Mouse (Mus musculus) embryonic facial prominence, embryonic 15.5 days (tissue): ENCODE measurements at regions not wholly inside any gene's neighbourhood (a gene's known extent, or its start where the extent isn't known, plus 50 kb on each side); places are given as distances from the start of the nearest gene placed in this dataset.

ENCODE experiments used
- ATAC-seq: fragments of 200-750 bp; cut with Nextera tagmentation; 2 replicates; pipeline ENCODE4 v1.8.0; 2017; ENCODE audit warnings: low read depth, moderate TSS enrichment; ENCODE audit not compliant: insufficient number of reproducible peaks, low FRiP score, low TSS enrichment
- H3K27ac ChIP-seq: fragments of 300-500 bp; sonication (generic); replicated peaks from 2 replicates; pipeline ENCODE4 v1.5.1; 2015; ENCODE audit warnings: mild to moderate bottlenecking, inconsistent platforms
- H3K27me3 ChIP-seq: fragments of 300-500 bp; sonication (generic); 2 replicates; pipeline ENCODE4 v1.6.1; 2015; ENCODE audit warnings: inconsistent platforms
- H3K36me3 ChIP-seq: fragments of 300-500 bp; sonication (generic); 2 replicates; pipeline ENCODE4 v1.6.1; 2015; ENCODE audit warnings: mild to moderate bottlenecking, inconsistent platforms
- H3K4me1 ChIP-seq: fragments of 300-500 bp; sonication (generic); 2 replicates; pipeline ENCODE4 v1.6.1; 2015; ENCODE audit warnings: inconsistent platforms
- H3K4me2 ChIP-seq: fragments of 300-500 bp; sonication (generic); replicated peaks from 2 replicates; pipeline ENCODE4 v1.6.1; 2015; ENCODE audit warnings: mild to moderate bottlenecking, inconsistent platforms
- H3K4me3 ChIP-seq: fragments of 300-500 bp; sonication (generic); replicated peaks from 2 replicates; pipeline ENCODE4 v1.5.1; 2015; ENCODE audit warnings: mild to moderate bottlenecking, inconsistent platforms
- H3K9ac ChIP-seq: fragments of 300-500 bp; sonication (generic); 2 replicates; pipeline ENCODE4 v1.6.1; 2015; ENCODE audit warnings: inconsistent platforms
- H3K9me3 ChIP-seq: fragments of 300-500 bp; sonication (generic); replicated peaks from 2 replicates; pipeline ENCODE4 v1.6.1; 2016; ENCODE audit warnings: inconsistent platforms
- WGBS: fragments of 180-500 bp; shearing (Covaris S2); methylation state at CpG from one replicate; pipeline ENCODE4 v1.1.7; 2015; 5-methylcytosine and 5-hydroxymethylcytosine counted together

DNA sequence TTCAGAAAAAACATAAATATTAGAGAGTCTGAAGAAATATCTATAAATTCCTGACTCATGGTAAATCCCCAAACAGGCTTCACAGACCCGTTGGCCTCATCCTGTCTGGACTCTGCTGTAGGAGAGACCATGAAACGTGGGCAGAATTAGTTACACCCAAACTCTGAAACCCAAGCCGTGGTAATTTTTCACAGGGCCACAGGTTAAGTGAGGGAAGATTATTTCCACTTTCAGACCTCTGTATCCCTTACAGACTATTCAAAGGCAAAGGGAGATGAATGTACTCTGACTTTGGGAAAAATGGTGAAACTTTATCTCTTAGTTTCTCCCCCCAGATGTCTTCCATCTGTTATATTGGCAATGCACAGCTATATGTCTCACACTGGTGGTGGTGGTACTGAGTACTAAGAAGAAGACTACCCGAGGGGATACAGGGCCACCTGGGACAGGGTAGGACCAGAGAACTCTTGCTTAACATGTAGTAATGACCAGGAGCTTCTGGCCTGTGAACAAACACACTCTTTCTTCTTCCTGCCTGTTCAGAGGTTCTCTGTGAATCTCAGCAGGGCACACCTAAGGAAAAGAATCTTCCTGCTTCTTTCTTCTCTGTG is 388.8 kb upstream of the Actbl2 start:
- Histone ChIP-seq H3K36me3 (no peaks in the 10 kb centered on the region), H3K27ac (no peak overlapping the region), H3K9me3 (no peaks in the 10 kb centered on the region), H3K27me3 (no peaks in the 10 kb centered on the region), H3K4me1 (no peaks in the 10 kb centered on the region), H3K4me2 (no peak overlapping the region), H3K4me3 (no peak overlapping the region), H3K9ac (no peak overlapping the region)
- 32% methylated on average over 4 of the region's 4 CpGs for WGBS
- ATAC-seq = no peak

DNA sequence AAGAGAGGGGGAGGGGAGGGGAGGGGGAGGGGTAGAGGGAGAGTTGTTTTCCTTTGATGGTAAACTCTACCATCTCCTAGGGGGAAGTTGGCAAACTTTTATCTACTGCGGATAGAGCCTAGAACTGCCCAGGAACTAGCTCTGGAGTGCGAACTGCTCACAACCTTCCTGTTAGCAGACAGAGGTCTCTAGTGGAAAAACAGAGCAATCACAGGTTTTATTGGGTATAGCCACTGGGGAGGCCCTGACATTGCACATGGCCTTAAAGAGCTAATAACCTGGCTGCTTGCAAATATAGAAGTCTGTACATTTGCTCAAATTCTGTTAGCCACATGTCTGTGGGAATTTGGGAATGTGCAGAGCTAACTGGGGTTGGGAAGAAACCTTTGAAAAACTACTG is 388.1 kb upstream of the Actbl2 start:
- no peak for ATAC-seq
- no peak overlapping the region for H3K27ac ChIP-seq

DNA sequence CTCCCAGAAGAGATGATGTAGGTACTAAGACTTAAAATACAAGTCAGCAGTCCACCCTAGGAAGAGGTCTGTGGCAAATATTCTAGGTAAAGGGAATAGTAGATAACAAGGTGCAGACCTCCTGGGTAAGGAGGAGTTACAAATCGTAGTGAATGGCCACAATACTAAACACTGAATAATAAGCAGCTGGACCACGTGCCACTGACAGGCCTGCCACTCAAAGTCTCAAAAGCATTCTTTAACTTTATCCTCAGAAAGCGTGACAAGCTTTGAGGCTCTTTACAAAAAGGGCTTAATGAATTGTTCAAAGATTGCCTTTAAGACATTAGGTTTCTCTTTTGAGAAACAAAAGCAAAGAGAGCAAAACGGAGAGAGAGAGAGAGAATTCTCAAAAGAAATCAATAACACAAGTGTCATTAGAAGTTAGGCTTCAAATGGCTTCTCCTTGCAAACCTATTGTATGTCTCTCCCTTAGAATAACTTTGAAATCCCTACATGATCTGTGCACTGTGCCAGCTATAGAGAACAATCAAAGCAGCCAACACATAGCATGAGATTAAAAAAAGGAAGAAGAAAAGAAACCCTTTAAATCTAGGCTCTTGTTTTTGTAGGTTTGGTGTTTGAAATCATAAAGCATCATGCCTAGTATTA is 383.6 kb upstream of the Actbl2 start:
- no peak overlapping the region for H3K9ac ChIP-seq
- H3K4me1 ChIP-seq = no peaks in the 10 kb centered on the region
- 30% methylated on average over 4 of the region's 4 CpGs for WGBS
- H3K36me3 ChIP-seq = no peaks in the 10 kb centered on the region
- ATAC-seq = no peak
- no peak overlapping the region for H3K4me2 ChIP-seq
- H3K27me3 ChIP-seq = no peaks in the 10 kb centered on the region
- H3K9me3 ChIP-seq = no peaks in the 10 kb centered on the region
- H3K4me3 ChIP-seq = no peak overlapping the region
- H3K27ac ChIP-seq = no peak overlapping the region

More for the DNA sequence above, 388.1 kb upstream of the Actbl2 start:
- no peaks in the 10 kb centered on the region for H3K36me3 ChIP-seq
- H3K9me3 ChIP-seq = no peaks in the 10 kb centered on the region
- H3K9ac ChIP-seq = no peak overlapping the region
- H3K4me2 ChIP-seq = no peak overlapping the region
- H3K4me1 ChIP-seq = no peaks in the 10 kb centered on the region
- no peaks in the 10 kb centered on the region for H3K27me3 ChIP-seq
- 47% methylated on average over 2 of the region's 2 CpGs for WGBS
- no peak overlapping the region for H3K4me3 ChIP-seq

DNA sequence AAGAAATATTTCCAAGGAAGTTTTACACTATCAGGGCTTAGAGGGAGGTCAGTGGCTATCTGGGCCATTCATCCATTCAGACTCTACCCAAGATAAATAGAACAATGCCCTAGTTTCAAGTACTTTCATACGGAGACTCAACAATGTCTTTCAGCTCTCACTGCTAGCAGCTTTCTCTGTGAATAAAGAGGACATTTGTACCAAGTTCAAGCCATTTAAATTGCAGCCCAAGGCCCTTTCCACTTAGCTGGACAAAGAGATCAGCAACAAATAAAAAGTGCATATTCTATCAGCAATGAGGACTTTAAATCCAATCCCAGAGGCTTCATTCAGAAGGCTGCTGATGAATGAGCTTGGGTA is 383.1 kb upstream of the Actbl2 start:
- Histone ChIP-seq H3K4me3 (no peak overlapping the region), H3K4me1 (no peaks in the 10 kb centered on the region), H3K27me3 (no peaks in the 10 kb centered on the region), H3K36me3 (no peaks in the 10 kb centered on the region), H3K4me2 (no peak overlapping the region), H3K9me3 (no peaks in the 10 kb centered on the region), H3K27ac (no peak overlapping the region), H3K9ac (no peak overlapping the region)
- ATAC-seq = no peak
- WGBS = 54% methylated on average over 1 of the region's 1 CpGs

DNA sequence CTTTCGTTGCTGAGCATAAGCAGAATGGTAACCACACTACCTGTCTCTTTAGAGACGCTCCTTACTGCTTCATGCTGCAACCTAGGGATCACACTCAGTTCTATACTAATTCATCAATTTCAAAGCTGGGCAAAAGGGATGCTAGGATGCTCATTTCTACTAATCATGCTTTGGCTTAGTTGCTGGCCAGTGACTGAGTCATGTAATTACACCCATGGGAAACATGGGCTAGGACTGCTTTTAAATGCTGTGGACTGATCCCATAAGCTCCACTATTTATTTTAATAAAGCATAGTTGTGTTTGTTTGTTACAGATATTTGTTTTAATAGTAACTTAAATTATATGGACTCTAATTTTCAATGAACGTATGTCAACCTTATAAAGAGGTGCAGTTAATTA is 373.2 kb upstream of the Actbl2 start:
- Histone ChIP-seq H3K4me2 (no peak overlapping the region), H3K27ac (no peak overlapping the region), H3K4me1 (no peaks in the 10 kb centered on the region), H3K9ac (no peak overlapping the region), H3K36me3 (no peaks in the 10 kb centered on the region), H3K27me3 (no peaks in the 10 kb centered on the region), H3K9me3 (no peaks in the 10 kb centered on the region), H3K4me3 (no peak overlapping the region)
- no peak for ATAC-seq
- 60% methylated on average over 3 of the region's 3 CpGs for WGBS

DNA sequence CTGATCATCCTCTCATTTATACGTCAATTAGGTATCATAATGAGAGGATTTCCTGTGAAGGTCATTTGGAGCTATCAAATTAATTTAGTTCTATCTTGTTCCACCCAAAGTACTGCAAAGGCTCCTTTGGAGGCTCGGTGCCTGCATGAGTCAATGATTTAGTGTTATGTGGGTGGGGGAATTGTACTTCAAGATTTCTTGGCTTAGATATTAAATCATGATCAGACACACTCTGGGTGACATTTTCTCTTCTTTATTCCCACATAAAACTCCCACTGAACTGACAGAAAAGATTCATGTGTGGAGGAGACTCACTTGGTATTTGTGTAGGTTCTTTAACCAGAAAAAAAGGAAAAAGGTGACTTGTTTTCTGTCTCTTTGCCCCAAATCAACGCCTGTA is 372.6 kb upstream of the Actbl2 start:
- WGBS = 68% methylated on average over 3 of the region's 3 CpGs
- no peaks in the 10 kb centered on the region for H3K9me3 ChIP-seq

DNA sequence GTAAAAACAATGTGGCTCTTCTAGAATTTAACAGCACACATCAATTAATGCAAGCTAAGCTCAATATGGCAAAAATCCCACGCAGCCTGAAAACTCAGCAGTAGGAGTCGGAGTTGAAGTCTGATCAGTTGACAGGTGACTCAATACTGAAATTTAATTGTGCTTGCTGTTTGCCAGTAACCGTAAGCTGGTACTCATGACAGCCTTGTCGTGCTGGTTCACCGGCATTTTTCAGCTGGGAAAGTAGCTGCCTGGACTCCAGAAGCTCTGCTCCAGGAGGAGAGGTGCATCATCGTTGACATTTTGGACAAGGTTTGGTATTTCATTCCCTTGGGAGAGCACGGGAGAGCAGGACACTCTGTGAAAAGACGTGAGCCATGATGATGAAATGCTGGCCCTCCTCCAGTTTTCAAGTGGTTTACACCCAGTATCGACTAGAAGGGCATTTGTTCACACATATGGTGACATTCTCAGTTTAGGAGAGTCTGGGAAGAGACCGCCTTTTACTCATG is 372.1 kb upstream of the Actbl2 start:
- Histone ChIP-seq H3K4me1 (no peaks in the 10 kb centered on the region), H3K27ac (no peak overlapping the region), H3K4me3 (no peak overlapping the region), H3K9me3 (no peaks in the 10 kb centered on the region), H3K36me3 (no peaks in the 10 kb centered on the region), H3K27me3 (no peaks in the 10 kb centered on the region), H3K9ac (no peak overlapping the region), H3K4me2 (no peak overlapping the region)
- 58% methylated on average over 10 of the region's 10 CpGs for WGBS
- ATAC-seq = no peak

More for the DNA sequence above, 372.6 kb upstream of the Actbl2 start:
- no peak overlapping the region for H3K4me2 ChIP-seq
- no peaks in the 10 kb centered on the region for H3K36me3 ChIP-seq
- H3K4me3 ChIP-seq = no peak overlapping the region
- no peak overlapping the region for H3K9ac ChIP-seq
- no peak overlapping the region for H3K27ac ChIP-seq
- no peaks in the 10 kb centered on the region for H3K4me1 ChIP-seq
- no peak for ATAC-seq
- no peaks in the 10 kb centered on the region for H3K27me3 ChIP-seq

DNA sequence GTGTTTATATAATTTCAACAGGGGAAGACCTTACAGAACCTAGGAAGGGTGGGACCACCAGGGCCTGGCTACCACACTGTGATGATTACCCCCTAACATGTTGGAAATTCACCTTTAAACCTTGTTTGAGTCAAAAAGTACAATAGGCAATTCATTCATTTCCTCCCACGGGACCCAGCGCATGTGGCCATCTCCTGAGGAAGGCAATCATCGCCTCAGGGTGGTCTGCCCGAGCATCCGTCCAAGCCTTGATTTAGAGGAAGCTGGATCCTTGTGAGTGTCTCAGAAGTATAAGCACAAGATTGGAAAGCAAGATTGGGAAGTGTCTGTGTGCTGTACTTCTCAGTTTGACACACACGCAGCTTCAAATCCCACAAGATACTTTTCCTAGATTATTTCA is 360.9 kb upstream of the Actbl2 start:
- Histone ChIP-seq H3K27ac (no peak overlapping the region), H3K27me3 (no peaks in the 10 kb centered on the region), H3K4me2 (no peak overlapping the region), H3K4me3 (no peak overlapping the region), H3K36me3 (no peaks in the 10 kb centered on the region), H3K9me3 (no peaks in the 10 kb centered on the region), H3K9ac (no peak overlapping the region), H3K4me1 (peaks cover 3% of the 10 kb centered on the region; the same call in 1 of the 2 replicates)
- ATAC-seq = no peak
- WGBS = 52% methylated on average over 6 of the region's 6 CpGs

DNA sequence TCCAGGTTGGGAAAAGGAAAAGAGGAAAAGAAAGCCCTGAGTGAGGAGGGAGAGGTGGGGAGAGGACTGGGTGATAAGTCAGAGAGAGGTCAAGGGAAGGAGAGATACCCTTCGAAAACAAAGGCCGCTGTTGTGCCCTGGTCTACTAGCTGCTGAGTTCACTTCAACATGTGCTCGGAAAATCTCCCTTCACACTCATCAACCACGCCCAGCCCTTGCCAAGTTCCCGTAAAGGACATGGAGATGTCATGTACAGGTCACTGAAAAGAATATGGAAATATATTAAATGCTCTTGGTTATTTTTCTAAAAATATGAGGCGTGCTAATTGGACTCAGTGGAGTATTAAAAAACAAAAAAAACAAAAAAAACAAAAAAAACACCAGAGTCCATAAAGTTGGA is 359.5 kb upstream of the Actbl2 start:
- 57% methylated on average over 6 of the region's 6 CpGs for WGBS
- Histone ChIP-seq H3K4me2 (no peak overlapping the region), H3K4me3 (no peak overlapping the region), H3K27me3 (no peaks in the 10 kb centered on the region), H3K9me3 (no peaks in the 10 kb centered on the region), H3K9ac (no peak overlapping the region), H3K36me3 (no peaks in the 10 kb centered on the region), H3K27ac (no peak overlapping the region), H3K4me1 (peaks cover 3% of the 10 kb centered on the region; the same call in 1 of the 2 replicates)
- ATAC-seq = no peak

DNA sequence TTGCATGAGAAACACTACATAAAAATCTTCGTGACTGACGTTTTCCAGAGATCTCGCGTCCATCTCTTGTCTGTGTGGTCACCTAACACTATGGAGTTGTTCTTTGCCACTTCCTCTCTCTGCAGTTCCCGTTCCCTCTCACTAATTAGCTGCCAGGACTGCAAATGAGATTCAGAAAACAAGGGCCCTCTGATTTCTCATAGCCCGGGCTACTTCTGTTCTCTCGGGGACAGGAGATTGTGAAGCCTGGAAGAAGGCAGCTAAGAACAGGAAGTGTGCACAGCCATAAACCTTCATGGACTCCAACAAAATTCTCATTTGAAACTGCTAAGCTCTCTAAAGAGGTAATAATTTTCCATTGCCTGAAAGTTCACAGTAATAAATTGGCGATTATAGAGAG is 358.9 kb upstream of the Actbl2 start:
- Histone ChIP-seq H3K4me2 (no peak overlapping the region), H3K27me3 (no peaks in the 10 kb centered on the region), H3K36me3 (no peaks in the 10 kb centered on the region), H3K9me3 (no peaks in the 10 kb centered on the region), H3K27ac (no peak overlapping the region), H3K4me1 (peaks cover 3% of the 10 kb centered on the region; the same call in 1 of the 2 replicates), H3K9ac (no peak overlapping the region), H3K4me3 (no peak overlapping the region)
- ATAC-seq = no peak
- 72% methylated on average over 8 of the region's 8 CpGs for WGBS

DNA sequence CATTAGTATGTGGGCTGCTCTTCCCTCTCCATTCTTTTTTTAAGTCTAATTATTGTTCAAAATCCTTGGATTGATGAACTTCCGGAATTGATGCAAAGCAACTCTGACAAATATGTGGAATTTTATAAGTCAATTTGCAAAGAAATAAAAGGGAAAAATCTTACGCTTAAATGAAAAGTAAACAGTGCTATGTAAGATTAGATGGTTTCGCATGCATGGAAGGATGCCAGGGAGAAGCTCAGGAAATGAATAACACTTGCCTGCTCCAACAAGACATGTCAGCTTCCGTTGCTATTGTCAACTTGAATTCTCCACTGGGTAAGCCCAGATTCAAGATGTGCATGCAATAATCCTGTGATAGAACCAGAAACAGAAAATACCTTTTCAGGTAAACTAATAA is 357.2 kb upstream of the Actbl2 start:
- 27% methylated on average over 4 of the region's 4 CpGs for WGBS
- H3K4me3 ChIP-seq = no peak overlapping the region
- no peak for ATAC-seq
- no peaks in the 10 kb centered on the region for H3K27me3 ChIP-seq
- no peaks in the 10 kb centered on the region for H3K36me3 ChIP-seq
- no peaks in the 10 kb centered on the region for H3K9me3 ChIP-seq
- H3K4me1 ChIP-seq = peaks cover 6% of the 10 kb centered on the region
- H3K4me2 ChIP-seq = no peak overlapping the region
- no peak overlapping the region for H3K9ac ChIP-seq
- no peak overlapping the region for H3K27ac ChIP-seq
